Mouse (Mus musculus) olfactory bulb, adult 2 months (tissue): ENCODE results near the gene Pigs. TPM values are rescaled to one million over a fixed set of nuclear protein-coding genes. Genes with fewer than 3 reads are reported as not detected.
A peak's percentile ranks its signal among the peaks of the same experiment; 100 is the strongest.

ENCODE experiments used
- H3K27ac ChIP-seq: fragments of 200-500 bp; 2 replicates; pipeline ENCODE4 v1.5.1; 2012; ENCODE audit warnings: low read depth, low read length; ENCODE audit not compliant: insufficient read depth
- H3K4me1 ChIP-seq: fragments of 200-500 bp; 2 replicates; pipeline ENCODE4 v1.6.1; 2012; ENCODE audit warnings: low read length; ENCODE audit not compliant: control insufficient read depth, insufficient read depth
- H3K4me3 ChIP-seq: fragments of 200-500 bp; 2 replicates; pipeline ENCODE4 v1.5.1; 2012; ENCODE audit warnings: mild to moderate bottlenecking, low read depth, low read length, moderate library complexity; ENCODE audit not compliant: insufficient read depth
- CTCF ChIP-seq: fragments of 200-500 bp; IDR thresholded peaks from 2 replicates; pipeline ENCODE4 v1.5.1; 2012; ENCODE audit warnings: low read depth, mild to moderate bottlenecking, low read length, moderate library complexity; ENCODE audit not compliant: insufficient read depth
- POLR2A ChIP-seq: fragments of 200-500 bp; IDR thresholded peaks from 2 replicates; pipeline ENCODE4 v1.6.1; 2012; ENCODE audit warnings: mild to moderate bottlenecking, low read depth, low read length, moderate library complexity; ENCODE audit not compliant: insufficient read depth
- WGBS: fragments of 180-500 bp; shearing (Covaris S2); methylation state at CpG from one replicate; pipeline ENCODE4 v1.1.7; 2018; 5-methylcytosine and 5-hydroxymethylcytosine counted together
- polyA plus RNA-seq: library from polyadenylated mRNA; stranded (reverse); fragments of >200 nt; gene quantifications from 2 replicates; pipeline ENCODE4 v1.2.4, GENCODE M21; 2012; ENCODE audit warnings: low replicate concordance; ENCODE audit not compliant: missing spikeins, insufficient read depth, insufficient read length

The Pigs gene
- polyA plus RNA-seq, 1 experiment = not detected

GRCm38 (mm10) chr11:78346326-78347069 lies 18.3 kb downstream of the Pigs start:
- H3K4me1 ChIP-seq = peaks cover 20% of the 10 kb centered on the region
- TF ChIP-seq CTCF = no peak
- TF ChIP-seq POLR2A = no peak
- no peak overlapping the region for H3K27ac ChIP-seq
- 83% methylated on average over 6 of the region's 6 CpGs for whole genome bisulfite sequencing
- no peak overlapping the region for H3K4me3 ChIP-seq

GRCm38 (mm10) chr11:78347070-78347754 lies 19.0 kb downstream of the Pigs start:
- no peak overlapping the region for H3K27ac ChIP-seq
- 90% methylated on average over 10 of the region's 10 CpGs for WGBS
- no peak for TF ChIP-seq CTCF
- no peak for TF ChIP-seq POLR2A
- peaks cover 20% of the 10 kb centered on the region for H3K4me1 ChIP-seq
- H3K4me3 ChIP-seq = no peak overlapping the region

- H3K4me1 ChIP-seq = peaks cover 20% of the 10 kb centered on the region
- TF ChIP-seq POLR2A (no peak), CTCF (no peak)
Observed at GRCm38 (mm10) chr11:78347908-78348307, 19.7 kb downstream of the Pigs start.

GRCm38 (mm10) chr11:78348474-78348873 lies 20.3 kb downstream of the Pigs start:
- whole genome bisulfite sequencing = 89% methylated on average over 7 of the region's 7 CpGs
- H3K4me1 ChIP-seq = peaks cover 20% of the 10 kb centered on the region
- H3K4me3 ChIP-seq = no peak overlapping the region
- no peak overlapping the region for H3K27ac ChIP-seq
- TF ChIP-seq CTCF (no peak), POLR2A (no peak)

More at GRCm38 (mm10) chr11:78347908-78348307, 19.7 kb downstream of the Pigs start:
- WGBS = 83% methylated on average over 9 of the region's 9 CpGs
- no peak overlapping the region for H3K4me3 ChIP-seq
- H3K27ac ChIP-seq = no peak overlapping the region

- TF ChIP-seq POLR2A (no peak), CTCF (no peak)
- H3K4me1 ChIP-seq = peaks cover 13% of the 10 kb centered on the region
- 78% methylated on average over 4 of the region's 4 CpGs for WGBS
- no peak overlapping the region for H3K4me3 ChIP-seq
- no peak overlapping the region for H3K27ac ChIP-seq
Observed at GRCm38 (mm10) chr11:78349441-78350358, 21.5 kb downstream of the Pigs start.

- Histone ChIP-seq H3K4me1 (no peaks in the 10 kb centered on the region), H3K4me3 (no peak overlapping the region), H3K27ac (no peak overlapping the region)
- TF ChIP-seq CTCF = no peak
- 90% methylated on average over 1 of the region's 1 CpGs for WGBS
Observed at GRCm38 (mm10) chr11:78353081-78353480, 24.9 kb downstream of the Pigs start.

- H3K27ac ChIP-seq = no peak overlapping the region
- 90% methylated on average over 6 of the region's 6 CpGs for WGBS
- no peak overlapping the region for H3K4me3 ChIP-seq
- H3K4me1 ChIP-seq = no peaks in the 10 kb centered on the region
- no peak for TF ChIP-seq CTCF
- no peak for TF ChIP-seq POLR2A
Observed at GRCm38 (mm10) chr11:78354905-78355304, 26.7 kb downstream of the Pigs start.

- TF ChIP-seq POLR2A (no peak), CTCF (peak; percentile 55; the same call in 1 of the 2 replicates)
- no peak overlapping the region for H3K27ac ChIP-seq
- no peaks in the 10 kb centered on the region for H3K4me1 ChIP-seq
- no peak overlapping the region for H3K4me3 ChIP-seq
- 40% methylated on average over 4 of the region's 4 CpGs for WGBS
Observed at GRCm38 (mm10) chr11:78355471-78356238, 27.4 kb downstream of the Pigs start.
